Mouse (Mus musculus) skeletal muscle tissue, adult 2 months (tissue): ENCODE data around the gene 4933405L10Rik.

ENCODE experiments used
- DNase-seq: peaks from one replicate; pipeline ENCODE4 v3.0.0-alpha.2; 2012; ENCODE audit warnings: low read depth, low spot score

4933405L10Rik gene

GRCm38 (mm10) chr8:105754688-105755087 is 47.2 kb downstream of the 4933405L10Rik start:
- DNase-seq = no peak

GRCm38 (mm10) chr8:105757796-105758276 is 50.4 kb downstream of the 4933405L10Rik start:
- no peak for DNase-seq

GRCm38 (mm10) chr8:105758277-105759108 is 51.0 kb downstream of the 4933405L10Rik start, which contains the start of gene Gfod2:
Gene Gfod2, minus strand, starts transcription at chr8:105758664.
- peak; percentile 92 for DNase-seq
